Mouse (Mus musculus) brain, embryonic 14.5 days (tissue): ENCODE measurements at regions not wholly inside any gene's neighbourhood (a gene's known extent, or its start where the extent isn't known, plus 50 kb on each side); places are given as distances from the start of the nearest gene placed in this dataset.

Source experiments
- CTCF ChIP-seq: fragments of 200-500 bp; IDR thresholded peaks from 2 replicates; pipeline ENCODE4 v1.5.1; 2012; ENCODE audit warnings: inconsistent platforms, mild to moderate bottlenecking, moderate library complexity, borderline replicate concordance; ENCODE audit not compliant: insufficient read depth, insufficient read length; ENCODE audit errors: extremely low read depth
- POLR2A ChIP-seq: fragments of 200-500 bp; IDR thresholded peaks from 2 replicates; pipeline ENCODE4 v1.6.1; 2012; ENCODE audit warnings: mild to moderate bottlenecking, inconsistent platforms, borderline replicate concordance; ENCODE audit not compliant: poor library complexity, insufficient read depth, insufficient read length, severe bottlenecking; ENCODE audit errors: extremely low read depth

GRCm38 (mm10) chr7:95254913-95255312 lies 916.1 kb upstream of the Tenm4 start:
- TF ChIP-seq POLR2A = no peak
- TF ChIP-seq CTCF = no peak
